Comparison of ENCODE assay signal across 9 mouse cellular contexts in the genomic region with DNA sequence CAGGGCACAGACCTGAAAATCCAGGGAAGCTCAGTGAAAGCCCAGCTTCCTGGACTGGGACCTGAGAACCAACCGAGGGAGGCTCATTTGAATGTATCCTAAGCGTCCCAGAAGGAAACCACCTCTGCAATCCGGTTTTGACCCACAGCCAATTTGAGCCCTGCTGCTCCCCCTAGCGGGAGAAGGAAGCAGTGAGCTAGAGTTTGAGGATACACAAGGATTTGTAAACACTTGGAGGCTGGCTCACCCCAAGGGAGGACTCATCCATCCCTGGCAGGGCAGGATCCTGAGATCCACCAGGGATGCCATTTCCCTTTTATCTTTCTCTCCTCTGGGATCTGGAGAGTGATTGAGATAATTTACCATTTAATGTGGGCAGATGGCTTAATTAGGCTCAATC. TPM values are rescaled to one million over a fixed set of nuclear protein-coding genes. Genes with fewer than 3 reads are reported as not detected.
A peak's percentile ranks its signal among the peaks of the same experiment; 100 is the strongest.
DNase-seq lines count a peak whose midpoint lies in the region; ATAC-seq and TF ChIP-seq lines count a peak whose summit lies in the region.
"Had no signal": no experiment of that assay in that cellular context is flagged by ENCODE, and none has a peak within 500 bp of the region (broad histone marks: within the 10 kb centered on the region; RNA-seq: fewer than 3 reads in every experiment).

No protein-coding gene starts in this region.

- TF ChIP-seq CTCF in E14TG2a.4 (conservative IDR thresholded peaks at IDR 0.05; ENCODE audit: low read length) (peak; percentile 86), Patski (IDR thresholded peaks at IDR 0.05) (peak; percentile 80)

- POLR2A ChIA-PET in Patski (lab: Charles Lee): no interaction called here

- no peak for DNase-seq in Patski (ENCODE audit: low read depth, low spot score)
- DNase-seq in cerebellum, adult 9-10 months: peak; percentile 62
- peak; percentile 74 for DNase-seq in gastrocnemius, postnatal 10 days
- DNase-seq in kidney, postnatal 14 days: peak; percentile 73
- DNase-seq in lung, postnatal 14 days: peak; percentile 73
- peak; percentile 44 for DNase-seq in right cerebral cortex, postnatal 25 days

- in situ Hi-C loops in Patski (cut with MboI; ENCODE audit: low pct_unique_long_range_greater_than_20kb): no loop called here

- H3K4me1 ChIP-seq in E14TG2a.4 (replicated peaks; ENCODE audit: low read depth, low read length): peaks cover 5% of the 10 kb centered on the region
- H3K4me1 ChIP-seq: liver, embryonic 15.5 days had no signal

- H3K27me3 ChIP-seq in E14TG2a.4 (ENCODE audit: insufficient read depth, low read length) (no peaks in the 10 kb centered on the region; the same call in 1 of the 2 replicates), Patski (peaks cover 11% of the 10 kb centered on the region)
- H3K27me3 ChIP-seq: liver, embryonic 15.5 days had no signal

- ATAC-seq in Patski: peak; percentile 52
- ATAC-seq in inflammation-experienced regulatory T-cells, adult 6 months: no peak

- H3K9me3 ChIP-seq in E14TG2a.4 (ENCODE audit: low read length): peaks cover 5% of the 10 kb centered on the region; the same call in 1 of the 2 replicates
- H3K9me3 ChIP-seq: liver, embryonic 15.5 days had no signal

- CTCF ChIA-PET in Patski (lab: Charles Lee): interaction anchor here (1.0 to 4.7 kb wide), 9 partner anchors 8 to 103 kb away, joined by 3 to 24 read pairs (median 8); partner anchors contain the start of gene Lamtor5

- H3K36me3 ChIP-seq in E14TG2a.4 (ENCODE audit: insufficient read depth, low read length): no peaks in the 10 kb centered on the region
- H3K36me3 ChIP-seq: liver, embryonic 15.5 days had no signal

- H3K4me3 ChIP-seq in E14TG2a.4 (replicated peaks; ENCODE audit: low read length): no peak overlapping the region
- H3K4me3 ChIP-seq: liver, embryonic 15.5 days had no signal

RNA-seq across cellular contexts. Expression of gene Rbm15, which starts 45.9 kb away (rescaled TPM):
- polyA plus RNA-seq in Patski (2021): 11.1 TPM
- total RNA-seq in gastrocnemius, postnatal 10 days (2021): 10 to 100 TPM; 19.2 to 24.1 TPM
- polyA plus RNA-seq in inflammation-experienced regulatory T-cells, adult 6 months (2017; shearing (Covaris generic)): 10 to 100 TPM; 14.5 to 20.3 (median 18.8) TPM
